Mouse (Mus musculus): ENCODE measurements around the gene Itk. TPM values are rescaled to one million over a fixed set of nuclear protein-coding genes. Genes with fewer than 3 reads are reported as not detected.
A peak's percentile ranks its signal among the peaks of the same experiment; 100 is the strongest.

Itk gene
- polyA plus RNA-seq, 1 experiment from 2014 or later = not detected

- Histone ChIP-seq H3K36me3 (no peaks in the 10 kb centered on the region), H3K27me3 (no peaks in the 10 kb centered on the region), H3K4me2 (no peak overlapping the region), H3K9me3 (no peaks in the 10 kb centered on the region), H3K27ac (replicated peaks) (no peak overlapping the region), H3K4me1 (replicated peaks) (no peaks in the 10 kb centered on the region), H3K4me3 (no peak overlapping the region), H3K9ac (no peak overlapping the region)
- WGBS = 67% methylated on average over 6 of the region's 6 CpGs
- no peak for ATAC-seq (ENCODE audit: low read depth)
These were observed 877 bp downstream of the Itk start for GRCm38 (mm10) chr11:46388438-46388837.

GRCm38 (mm10) chr11:46387061-46387460 is 2.3 kb downstream of the Itk start:
- H3K36me3 ChIP-seq = no peaks in the 10 kb centered on the region
- no peak overlapping the region for H3K4me3 ChIP-seq
- H3K4me2 ChIP-seq = no peak overlapping the region

GRCm38 (mm10) chr11:46386556-46386955 is 2.8 kb downstream of the Itk start:
- H3K27ac ChIP-seq (replicated peaks) = no peak overlapping the region
- no peaks in the 10 kb centered on the region for H3K36me3 ChIP-seq
- H3K27me3 ChIP-seq = no peaks in the 10 kb centered on the region
- no peak overlapping the region for H3K4me2 ChIP-seq
- no peaks in the 10 kb centered on the region for H3K4me1 ChIP-seq (replicated peaks)
- H3K9ac ChIP-seq = no peak overlapping the region
- no peaks in the 10 kb centered on the region for H3K9me3 ChIP-seq
- 87% methylated on average over 8 of the region's 8 CpGs for WGBS
- no peak for ATAC-seq (ENCODE audit: low read depth)
- no peak overlapping the region for H3K4me3 ChIP-seq

More at GRCm38 (mm10) chr11:46387061-46387460, 2.3 kb downstream of the Itk start:
- Histone ChIP-seq H3K9ac (no peak overlapping the region), H3K4me1 (replicated peaks) (no peaks in the 10 kb centered on the region), H3K27me3 (no peaks in the 10 kb centered on the region), H3K27ac (replicated peaks) (no peak overlapping the region), H3K9me3 (no peaks in the 10 kb centered on the region)
- ATAC-seq (ENCODE audit: low read depth) = no peak
- 94% methylated on average over 8 of the region's 8 CpGs for WGBS

DNA sequence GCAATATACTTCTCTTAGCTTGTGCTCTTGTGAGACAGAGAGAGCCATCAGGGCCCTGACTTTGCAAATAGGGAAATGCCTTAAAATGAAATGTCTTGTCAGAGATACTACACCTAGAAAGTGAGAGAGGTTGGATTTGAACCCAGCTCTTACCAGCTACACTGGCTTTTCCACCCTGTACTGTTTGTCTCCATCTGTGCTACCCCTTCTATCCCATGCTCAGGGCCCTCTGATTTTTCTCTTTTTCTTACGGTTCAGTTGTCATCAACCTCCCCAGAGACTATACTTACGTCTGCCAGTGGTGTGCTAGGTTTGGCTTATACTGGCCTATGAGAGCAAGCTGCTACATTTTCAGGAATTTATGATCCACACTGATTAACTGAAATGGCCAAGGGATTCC is 4.4 kb downstream of the Itk start:
- Histone ChIP-seq H3K4me1 (replicated peaks) (no peaks in the 10 kb centered on the region), H3K27ac (replicated peaks) (no peak overlapping the region), H3K4me3 (no peak overlapping the region), H3K9ac (no peak overlapping the region), H3K36me3 (no peaks in the 10 kb centered on the region), H3K9me3 (no peaks in the 10 kb centered on the region), H3K27me3 (no peaks in the 10 kb centered on the region), H3K4me2 (no peak overlapping the region)
- no peak for ATAC-seq (ENCODE audit: low read depth)
- 63% methylated on average over 2 of the region's 2 CpGs for WGBS

GRCm38 (mm10) chr11:46382466-46382865 is 6.8 kb downstream of the Itk start:
- Histone ChIP-seq H3K4me2 (no peak overlapping the region), H3K4me3 (no peak overlapping the region), H3K9me3 (no peaks in the 10 kb centered on the region), H3K27ac (replicated peaks) (0 out of 2 replicates have a peak overlapping the region, but pooled peaks have one; percentile 28), H3K36me3 (no peaks in the 10 kb centered on the region), H3K9ac (no peak overlapping the region), H3K27me3 (no peaks in the 10 kb centered on the region), H3K4me1 (replicated peaks) (no peaks in the 10 kb centered on the region)
- 81% methylated on average over 4 of the region's 4 CpGs for WGBS
- ATAC-seq (ENCODE audit: low read depth) = no peak

GRCm38 (mm10) chr11:46380097-46380675 is 9.1 kb downstream of the Itk start:
- H3K9me3 ChIP-seq = no peaks in the 10 kb centered on the region
- H3K27ac ChIP-seq (replicated peaks) = no peak overlapping the region
- 88% methylated on average over 7 of the region's 7 CpGs for WGBS
- no peaks in the 10 kb centered on the region for H3K4me1 ChIP-seq (replicated peaks)
- no peak overlapping the region for H3K4me3 ChIP-seq
- no peaks in the 10 kb centered on the region for H3K27me3 ChIP-seq
- H3K9ac ChIP-seq = no peak overlapping the region
- no peak overlapping the region for H3K4me2 ChIP-seq
- H3K36me3 ChIP-seq = no peaks in the 10 kb centered on the region
- ATAC-seq (ENCODE audit: low read depth) = no peak

GRCm38 (mm10) chr11:46377819-46378782 is 11.2 kb downstream of the Itk start:
- Histone ChIP-seq H3K4me2 (no peak overlapping the region), H3K9ac (no peak overlapping the region), H3K27me3 (no peaks in the 10 kb centered on the region), H3K9me3 (no peaks in the 10 kb centered on the region), H3K27ac (replicated peaks) (no peak overlapping the region), H3K36me3 (no peaks in the 10 kb centered on the region), H3K4me1 (replicated peaks) (no peaks in the 10 kb centered on the region), H3K4me3 (no peak overlapping the region)
- no peak for ATAC-seq (ENCODE audit: low read depth)
- WGBS = 89% methylated on average over 8 of the region's 8 CpGs

DNA sequence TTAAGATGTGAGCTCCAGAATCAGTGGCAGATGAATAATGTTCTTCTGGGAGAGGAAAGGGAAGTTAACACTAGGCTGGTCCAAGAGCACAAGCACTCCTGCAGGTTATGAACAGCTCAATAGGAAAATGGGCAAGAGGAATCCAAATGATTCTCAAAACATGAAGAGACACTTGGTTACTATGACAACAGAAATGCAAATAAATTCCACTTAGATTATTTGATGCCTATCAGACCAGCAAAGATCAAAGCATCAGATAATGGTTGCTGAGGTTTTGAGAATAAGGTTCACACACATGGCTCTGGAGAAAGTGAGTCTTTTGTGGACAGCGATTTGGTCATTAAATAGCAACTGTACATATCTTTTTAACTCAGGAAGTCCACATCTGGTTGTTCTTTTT is 12.0 kb downstream of the Itk start:
- Histone ChIP-seq H3K27ac (replicated peaks) (no peak overlapping the region), H3K27me3 (no peaks in the 10 kb centered on the region), H3K9me3 (no peaks in the 10 kb centered on the region), H3K9ac (no peak overlapping the region), H3K4me3 (no peak overlapping the region), H3K4me2 (no peak overlapping the region), H3K4me1 (replicated peaks) (no peaks in the 10 kb centered on the region), H3K36me3 (no peaks in the 10 kb centered on the region)
- no peak for ATAC-seq (ENCODE audit: low read depth)
- 92% methylated on average over 1 of the region's 1 CpGs for WGBS

DNA sequence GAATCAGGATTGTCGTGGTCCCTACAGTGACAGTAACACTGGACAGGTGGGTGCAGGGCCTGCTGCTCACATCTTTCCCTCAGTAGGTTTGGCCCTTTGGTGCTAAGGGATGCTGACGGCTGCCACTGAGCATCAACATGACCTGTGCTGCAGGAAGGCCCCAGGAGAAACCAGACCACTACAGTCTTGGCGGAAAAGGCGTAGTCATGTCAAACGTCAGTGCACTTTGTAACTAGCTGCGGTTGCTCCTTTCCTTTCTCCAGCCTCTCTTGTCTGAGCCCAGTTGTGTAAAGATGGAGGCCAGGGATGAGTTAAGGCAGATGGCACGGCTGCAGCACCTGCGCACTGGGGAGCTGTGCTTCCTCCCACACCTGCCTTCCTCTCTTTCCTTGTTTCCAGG is 14.3 kb downstream of the Itk start:
- H3K27me3 ChIP-seq = no peaks in the 10 kb centered on the region
- no peaks in the 10 kb centered on the region for H3K9me3 ChIP-seq
- H3K9ac ChIP-seq = no peak overlapping the region
- no peaks in the 10 kb centered on the region for H3K36me3 ChIP-seq
- H3K4me2 ChIP-seq = no peak overlapping the region
- WGBS = 88% methylated on average over 8 of the region's 8 CpGs
- no peak overlapping the region for H3K4me3 ChIP-seq
- no peaks in the 10 kb centered on the region for H3K4me1 ChIP-seq (replicated peaks)
- ATAC-seq (ENCODE audit: low read depth) = no peak
- no peak overlapping the region for H3K27ac ChIP-seq (replicated peaks)

DNA sequence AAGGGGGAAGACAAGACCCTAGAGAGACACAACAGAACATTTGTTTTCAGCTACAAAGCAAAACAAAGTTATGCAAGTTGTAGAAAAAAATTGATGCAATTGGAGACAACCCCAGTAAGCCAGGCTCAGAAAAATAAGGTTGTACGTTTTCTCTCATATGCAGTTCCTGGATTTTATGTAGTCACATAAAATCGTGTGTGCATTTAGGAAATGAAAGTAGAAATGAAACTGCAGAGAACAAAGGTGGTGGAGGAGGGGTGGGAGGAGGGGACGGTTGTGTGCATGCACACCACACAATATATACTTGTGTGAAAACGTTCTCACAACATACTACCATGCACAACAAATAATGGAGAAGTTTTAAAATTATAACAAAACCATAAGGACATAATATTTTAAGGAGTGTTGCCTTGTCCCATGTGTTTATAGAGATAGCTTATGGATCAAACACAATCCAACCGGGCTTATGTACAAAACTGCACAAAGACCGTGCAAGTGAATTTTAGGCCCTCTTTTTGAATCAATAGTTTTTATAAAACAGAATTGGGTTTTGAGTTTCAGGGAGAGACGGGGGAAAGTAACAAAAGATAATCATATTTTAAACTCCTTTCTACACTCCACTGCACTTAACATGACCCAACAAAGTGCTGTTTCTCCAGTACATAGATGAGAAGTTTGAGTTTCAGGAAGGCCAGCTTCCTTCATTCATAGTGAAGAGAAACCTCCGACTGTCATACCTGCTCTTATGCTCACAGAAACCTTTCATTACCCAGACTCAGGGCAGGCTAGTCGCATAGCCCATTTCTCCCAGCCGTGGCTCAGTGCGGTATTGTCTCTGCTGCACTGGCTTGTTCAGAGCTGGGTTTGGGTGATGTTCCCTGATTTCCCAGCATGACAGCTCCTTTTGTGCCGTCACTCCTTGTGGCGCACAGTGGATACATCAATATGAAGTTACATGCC is 16.0 kb downstream of the Itk start:
- H3K27ac ChIP-seq (replicated peaks) = no peak overlapping the region
- no peak for ATAC-seq (ENCODE audit: low read depth)
- WGBS = 89% methylated on average over 13 of the region's 13 CpGs
- no peaks in the 10 kb centered on the region for H3K36me3 ChIP-seq
- no peak overlapping the region for H3K9ac ChIP-seq
- H3K4me2 ChIP-seq = no peak overlapping the region
- no peaks in the 10 kb centered on the region for H3K27me3 ChIP-seq
- H3K4me3 ChIP-seq = no peak overlapping the region
- no peaks in the 10 kb centered on the region for H3K4me1 ChIP-seq (replicated peaks)
- no peaks in the 10 kb centered on the region for H3K9me3 ChIP-seq

GRCm38 (mm10) chr11:46372331-46372953 is 16.9 kb downstream of the Itk start:
- ATAC-seq (ENCODE audit: low read depth) = no peak
- H3K4me2 ChIP-seq = no peak overlapping the region
- H3K27ac ChIP-seq (replicated peaks) = no peak overlapping the region
- H3K9ac ChIP-seq = no peak overlapping the region
- H3K36me3 ChIP-seq = no peaks in the 10 kb centered on the region
- H3K27me3 ChIP-seq = no peaks in the 10 kb centered on the region
- WGBS = 84% methylated on average over 8 of the region's 8 CpGs
- H3K9me3 ChIP-seq = no peaks in the 10 kb centered on the region
- H3K4me3 ChIP-seq = no peak overlapping the region
- no peaks in the 10 kb centered on the region for H3K4me1 ChIP-seq (replicated peaks)
